Mouse (Mus musculus): ENCODE results near the gene Lrrc41. TPM values are rescaled to one million over a fixed set of nuclear protein-coding genes. Genes with fewer than 3 reads are reported as not detected.

Gene Lrrc41
- total and polyA plus RNA-seq, 3 experiments, result 64.4 to 73.3 TPM; not detected in 1

DNA sequence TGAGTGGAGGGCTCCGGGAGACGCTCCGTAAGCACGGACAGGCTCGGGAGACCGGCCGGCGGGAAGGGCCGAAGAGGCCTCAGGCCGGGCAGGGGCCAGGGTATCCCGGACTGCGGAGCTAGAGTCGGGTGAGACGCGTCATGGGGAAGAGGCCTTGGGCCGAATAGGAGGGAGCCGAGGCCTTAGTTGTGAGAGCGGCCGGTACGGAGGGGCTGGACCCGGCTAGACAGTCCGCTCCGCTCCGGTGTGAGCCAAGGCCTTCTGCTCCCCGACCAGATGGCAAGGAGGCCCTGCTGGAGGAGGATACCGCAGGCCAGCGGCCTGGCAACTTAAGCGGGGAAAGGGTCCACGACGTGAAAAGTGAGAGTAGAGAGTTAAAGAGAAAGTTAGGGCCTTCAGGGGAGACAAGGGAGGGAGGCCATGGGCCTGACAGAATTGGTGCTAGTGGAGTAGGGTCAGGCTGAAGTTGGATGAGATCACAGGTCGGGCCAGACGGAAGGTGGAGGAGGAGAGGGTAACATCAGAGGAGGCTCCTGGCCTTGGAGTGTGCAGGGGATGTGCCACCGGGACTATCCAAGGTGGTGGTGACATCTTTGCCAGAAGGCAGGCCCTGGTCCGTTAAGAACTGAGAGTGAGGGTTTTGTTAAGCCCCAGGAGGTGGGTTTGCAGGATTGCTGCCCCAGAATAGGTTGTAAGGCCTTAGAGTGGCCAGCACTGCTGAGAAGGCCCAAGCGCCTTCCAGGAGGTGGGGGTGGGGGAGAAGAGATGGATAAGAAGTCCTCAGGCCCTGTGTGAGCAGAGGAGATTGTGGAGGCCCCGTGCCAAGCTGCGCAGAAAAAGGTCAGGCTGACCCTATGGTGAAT, 1.5 kb downstream of the Lrrc41 start:
- peaks cover 56% of the 10 kb centered on the region for H3K79me2 ChIP-seq (ENCODE audit: control insufficient read depth, insufficient read depth, low read length, poor library complexity)
- no peaks in the 10 kb centered on the region for H3K9me3 ChIP-seq (replicated peaks; ENCODE audit: insufficient read depth, low read length)
- peak overlapping the region; percentile 92 to 98 for H3K4me3 ChIP-seq (ENCODE audit: control insufficient read depth in 1 of 2, insufficient read depth in 1 of 2, low read depth in 2 of 2, low read length in 2 of 2)
- DNase-seq (ENCODE audit: low read depth, low spot score), result peak; percentile 73
- H3K27ac ChIP-seq (ENCODE audit: control insufficient read depth, low read depth, low read length), result peak overlapping the region; percentile 86
- H3K9ac ChIP-seq (ENCODE audit: control insufficient read depth, low read depth, low read length, poor library complexity, severe bottlenecking), result peak overlapping the region; percentile 99
- H3K36me3 ChIP-seq (ENCODE audit: control insufficient read depth in 1 of 2, insufficient read depth in 2 of 2, low read length in 2 of 2), result peaks cover 13 to 18% of the 10 kb centered on the region in 2 experiments
- H3K27me3 ChIP-seq (ENCODE audit: control insufficient read depth in 1 of 2, insufficient read depth in 2 of 2, low read length in 2 of 2), result no peaks in the 10 kb centered on the region
- H3K4me1 ChIP-seq (ENCODE audit: control insufficient read depth in 1 of 2, insufficient read depth in 2 of 2, low read length in 2 of 2), result peaks cover 13 to 15% of the 10 kb centered on the region in 2 experiments
- TF ChIP-seq CHD2 (IDR thresholded peaks at IDR 0.05; ENCODE audit: low read length) (no peak; the same call in 1 of the 2 replicates), POLR2AphosphoS5 (IDR thresholded peaks at IDR 0.05; ENCODE audit: borderline replicate concordance, low read depth, low read length) (no peak), UBTF (IDR thresholded peaks at IDR 0.05; ENCODE audit: borderline replicate concordance, insufficient read depth, low read depth, low read length) (peak; percentile 88), ETS1 (IDR thresholded peaks at IDR 0.05; ENCODE audit: low read depth, low read length) (no peak), TBP (IDR thresholded peaks at IDR 0.05; ENCODE audit: low read depth, low read length) (peak; percentile 51), RAD21 (IDR thresholded peaks at IDR 0.05; ENCODE audit: low read depth, low read length) (no peak), POLR2AphosphoS2 (IDR thresholded peaks at IDR 0.05; ENCODE audit: low read length) (no peak), EP300 (IDR thresholded peaks at IDR 0.05; ENCODE audit: low read depth in 1 of 2, low read length in 2 of 2) (no peak), TCF12 (IDR thresholded peaks at IDR 0.05; ENCODE audit: low read depth, low read length) (0 out of 2 replicates have a peak, but pooled peaks have one; percentile 8), NRF1 (IDR thresholded peaks at IDR 0.05; ENCODE audit: insufficient read depth, low read depth, low read length, poor library complexity, severe bottlenecking) (no peak), CTCF (IDR thresholded peaks at IDR 0.05 in 2 of 3, conservative IDR thresholded peaks at IDR 0.05 in 1 of 3; ENCODE audit: control insufficient read depth in 1 of 3, insufficient read depth in 1 of 3, low read depth in 2 of 3, low read length in 3 of 3, poor library complexity in 1 of 3, severe bottlenecking in 1 of 3) (no peak), MYB (IDR thresholded peaks at IDR 0.05; ENCODE audit: low read depth, low read length) (no peak), ZC3H11A (IDR thresholded peaks at IDR 0.05; ENCODE audit: low read depth, low read length) (no peak), KAT2A (conservative IDR thresholded peaks at IDR 0.05; ENCODE audit: low read depth, low read length) (no peak; the same call in 1 of the 2 replicates), ZNF384 (IDR thresholded peaks at IDR 0.05; ENCODE audit: low read depth, low read length) (no peak), BHLHE40 (IDR thresholded peaks at IDR 0.05; ENCODE audit: borderline replicate concordance, low read depth, low read length) (no peak), ELF1 (IDR thresholded peaks at IDR 0.05; ENCODE audit: low read depth, low read length) (no peak), RCOR1 (IDR thresholded peaks at IDR 0.05; ENCODE audit: low read depth, low read length) (no peak; the same call in 1 of the 2 replicates), MEF2A (IDR thresholded peaks at IDR 0.05; ENCODE audit: extremely low read depth, insufficient replicate concordance, low read depth, low read length, poor library complexity, severe bottlenecking) (no peak), ZKSCAN1 (IDR thresholded peaks at IDR 0.05; ENCODE audit: low read depth, low read length) (no peak), USF2 (IDR thresholded peaks at IDR 0.05; ENCODE audit: borderline replicate concordance in 1 of 2, insufficient read depth in 1 of 2, low read depth in 1 of 2, low read length in 2 of 2) (no peak), NELFE (IDR thresholded peaks at IDR 0.05; ENCODE audit: low read depth, low read length) (0 out of 2 replicates have a peak, but pooled peaks have one; percentile 1), USF1 (IDR thresholded peaks at IDR 0.05; ENCODE audit: low read depth, low read length) (no peak), POLR2A (IDR thresholded peaks at IDR 0.05; ENCODE audit: control insufficient read depth in 1 of 2, insufficient read depth in 1 of 2, low read depth in 1 of 2, low read length in 2 of 2, poor library complexity in 1 of 2) (no peak; a peak in 1 of 4 replicates), GATA1 (IDR thresholded peaks at IDR 0.05; ENCODE audit: low read depth, low read length) (no peak), HCFC1 (IDR thresholded peaks at IDR 0.05; ENCODE audit: low read depth, low read length) (peak; percentile 13; the same call in 1 of the 2 replicates), SMC3 (IDR thresholded peaks at IDR 0.05; ENCODE audit: low read depth, low read length) (no peak), MXI1 (IDR thresholded peaks at IDR 0.05; ENCODE audit: low read depth, low read length) (no peak; the same call in 1 of the 2 replicates), CHD1 (IDR thresholded peaks at IDR 0.05; ENCODE audit: low read depth, low read length) (peak; percentile 75; the same call in 1 of the 2 replicates), SIN3A (IDR thresholded peaks at IDR 0.05; ENCODE audit: low read length) (peak; percentile 18; the same call in 1 of the 2 replicates), TAL1 (IDR thresholded peaks at IDR 0.05; ENCODE audit: low read length) (no peak), MYC (IDR thresholded peaks at IDR 0.05; ENCODE audit: low read depth, low read length) (0 out of 2 replicates have a peak, but pooled peaks have one; percentile 30), MAZ (IDR thresholded peaks at IDR 0.05; ENCODE audit: low read depth, low read length) (no peak), MAFK (IDR thresholded peaks at IDR 0.05; ENCODE audit: borderline replicate concordance, low read depth, low read length) (no peak), ZMIZ1 (IDR thresholded peaks at IDR 0.05; ENCODE audit: low read depth, low read length) (no peak)
